Mouse (Mus musculus) cerebellum, adult 2 months (tissue): Measurements from ENCODE around the gene Pcyt2.

ENCODE experiments used
- CTCF ChIP-seq: fragments of 200-500 bp; IDR thresholded peaks from 2 replicates; pipeline ENCODE4 v1.5.1; 2011; ENCODE audit warnings: low read depth, mild to moderate bottlenecking, control low read depth, low read length, moderate library complexity, borderline replicate concordance; ENCODE audit not compliant: insufficient read depth
- POLR2A ChIP-seq: fragments of 200-500 bp; IDR thresholded peaks from 2 replicates; pipeline ENCODE4 v1.6.1; 2011; ENCODE audit warnings: low read length, control low read depth, borderline replicate concordance; ENCODE audit not compliant: insufficient read depth

GRCm38 (mm10) chr11:120575046-120575445 lies 42.7 kb downstream of the Pcyt2 start:
- TF ChIP-seq CTCF (no peak), POLR2A (no peak)
